Mouse (Mus musculus): ENCODE data around the gene Smyd3.
"Not testable (repeated sequence)": the region's sequence is repeated elsewhere in the genome, so short reads cannot be mapped to it uniquely, and the experiment has no call there.

DNA sequence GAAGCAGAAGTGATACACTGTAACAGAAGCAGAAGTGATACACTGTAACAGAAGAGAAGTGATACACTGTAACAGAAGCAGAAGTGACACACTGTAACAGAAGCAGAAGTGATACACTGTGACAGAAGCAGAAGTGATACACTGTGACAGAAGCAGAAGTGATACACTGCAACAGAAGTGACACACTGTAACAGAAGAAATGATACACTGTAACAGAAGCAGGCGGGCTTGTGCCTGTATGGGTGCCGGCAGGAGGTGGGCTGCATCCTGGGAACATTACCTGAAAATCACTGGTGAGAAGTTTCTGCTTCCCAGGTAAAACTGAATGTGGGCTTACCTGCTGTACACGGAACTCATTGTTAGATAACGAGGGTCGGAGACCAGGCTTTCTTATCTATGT is 353.6 kb downstream of the Smyd3 start:
- TF ChIP-seq CTCF (IDR thresholded peaks at IDR 0.05; ENCODE audit: control insufficient read depth, insufficient read depth, insufficient replicate concordance, low read depth, low read length); POLR2A (IDR thresholded peaks at IDR 0.05; ENCODE audit: control insufficient read depth, low read depth, low read length): not testable (repeated sequence)

All from testis, adult 2 months (tissue).